Mouse (Mus musculus) heart, postnatal 25 days (tissue): ENCODE measurements around the gene Itga7. TPM values are rescaled to one million over a fixed set of nuclear protein-coding genes. Genes with fewer than 3 reads are reported as not detected.
A peak's percentile ranks its signal among the peaks of the same experiment; 100 is the strongest.

Experiments used
- DNase-seq: peaks from one replicate; pipeline ENCODE4 v3.0.0; 2022; ENCODE audit warnings: low spot score
- intact Hi-C: fragments of 180-260 bp; cut with DNase I; formaldehyde crosslinking; loops from one replicate; pipeline ENCODE4 v1.15.1; 2025
- total RNA-seq, 2 experiments: library from RNA; stranded (reverse); gene quantifications; 2 replicates each; pipeline ENCODE4 v1.2.3; 2021

Itga7 gene
- total RNA-seq, 2 experiments from 2014 or later = 165 to 176 TPM

GRCm38 (mm10) chr10:128910066-128910841 lies 23.4 kb upstream of the Itga7 start:
- no peak for DNase-seq
- intact Hi-C loops = loop anchor here (5.0 kb wide), 2 partner anchors 37 to 67 kb away; no protein-coding TSS in a partner anchor

DNA sequence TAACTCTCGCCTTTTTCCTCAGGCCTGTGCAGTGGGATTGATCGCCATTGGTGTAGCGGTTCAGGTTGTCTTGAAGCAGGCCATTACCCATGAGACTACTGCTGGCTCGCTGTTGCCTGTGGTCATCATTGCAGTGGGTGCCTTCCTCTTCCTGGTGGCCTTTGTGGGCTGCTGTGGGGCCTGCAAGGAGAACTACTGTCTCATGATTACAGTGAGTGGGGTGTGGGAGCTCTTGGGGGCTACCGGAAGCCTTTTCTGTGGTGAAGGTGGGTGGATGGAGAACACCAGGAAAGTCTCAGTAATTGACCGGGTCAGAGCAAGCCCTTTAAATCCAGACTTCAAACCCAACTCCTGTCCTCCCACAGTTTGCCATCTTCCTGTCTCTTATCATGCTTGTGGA lies 22.2 kb upstream of the Itga7 start:
- intact Hi-C loops = loop anchor here (5.0 kb wide), 2 partner anchors 36 to 66 kb away; no protein-coding TSS in a partner anchor
- DNase-seq = no peak

DNA sequence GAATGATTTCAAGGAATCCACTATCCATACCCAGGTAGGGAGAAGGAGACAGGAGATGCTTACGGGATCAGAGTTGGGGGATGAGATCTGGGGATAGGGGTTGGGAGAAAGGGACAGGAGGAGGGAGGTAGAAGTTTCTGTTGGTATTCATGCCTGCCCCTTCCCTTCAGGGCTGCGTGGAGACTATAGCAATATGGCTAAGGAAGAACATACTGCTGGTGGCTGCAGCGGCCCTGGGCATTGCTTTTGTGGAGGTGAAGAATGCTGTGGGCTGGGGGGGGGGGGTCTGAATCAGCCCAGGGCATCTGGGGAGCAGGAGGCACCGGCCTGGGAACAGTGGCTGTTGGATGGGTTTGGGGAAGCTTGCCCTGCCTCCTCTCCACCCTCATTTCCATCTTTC lies 21.4 kb upstream of the Itga7 start:
- intact Hi-C loops = loop anchor here (5.0 kb wide), 2 partner anchors 35 to 65 kb away; no protein-coding TSS in a partner anchor
- no peak for DNase-seq

GRCm38 (mm10) chr10:128912791-128913190 lies 20.8 kb upstream of the Itga7 start:
- intact Hi-C loops = loop anchor here (5.0 kb wide), 2 partner anchors 35 to 65 kb away; no protein-coding TSS in a partner anchor
- no peak for DNase-seq

DNA sequence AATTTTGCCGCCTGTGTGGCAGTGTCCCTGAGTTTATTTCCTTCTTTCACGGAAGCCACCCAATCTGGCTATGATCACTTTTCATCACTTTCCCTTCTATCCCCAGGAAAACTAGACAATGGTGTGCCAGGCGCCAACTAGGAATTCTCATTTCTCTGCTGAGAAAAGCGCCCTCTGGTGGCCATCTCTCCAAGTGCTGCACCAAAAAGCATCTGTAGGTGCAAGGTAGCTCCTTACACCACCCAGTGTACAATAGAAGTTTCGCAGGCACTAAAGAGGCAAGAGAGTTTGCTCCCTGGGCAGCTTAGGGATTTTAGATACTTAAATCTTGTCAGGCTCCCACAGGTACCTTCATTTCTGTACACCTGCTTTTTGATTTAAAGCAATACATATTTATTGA lies 20.4 kb upstream of the Itga7 start:
- intact Hi-C loops = loop anchor here (5.0 kb wide), 2 partner anchors 34 to 64 kb away; no protein-coding TSS in a partner anchor
- DNase-seq = peak; percentile 62

DNA sequence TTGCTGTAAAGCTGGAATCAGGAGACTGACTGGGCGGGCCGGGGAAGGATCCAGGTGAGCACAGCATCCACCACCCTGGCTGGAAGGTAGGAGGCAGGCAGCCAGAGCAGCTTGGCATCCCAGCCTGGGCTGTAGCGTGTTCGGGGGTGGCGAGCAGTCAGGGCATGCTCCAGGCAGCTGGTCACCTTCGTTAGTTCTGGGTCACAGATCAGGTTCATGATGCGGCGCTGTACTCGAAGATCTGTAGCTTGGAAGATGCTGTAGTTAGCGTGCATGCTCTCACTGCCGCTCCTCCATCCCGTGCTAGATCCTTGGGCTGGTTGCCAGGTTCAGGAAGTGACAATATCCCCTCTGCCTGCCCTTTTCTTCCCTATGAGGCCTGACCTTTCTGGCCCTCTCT lies 19.9 kb upstream of the Itga7 start:
- DNase-seq = no peak
- intact Hi-C loops = loop anchor here (5.0 kb wide), 2 partner anchors 34 to 64 kb away; no protein-coding TSS in a partner anchor

- intact Hi-C loops = no loop called here
- no peak for DNase-seq
Observed at GRCm38 (mm10) chr10:128915550-128915949, 18.1 kb upstream of the Itga7 start.

DNA sequence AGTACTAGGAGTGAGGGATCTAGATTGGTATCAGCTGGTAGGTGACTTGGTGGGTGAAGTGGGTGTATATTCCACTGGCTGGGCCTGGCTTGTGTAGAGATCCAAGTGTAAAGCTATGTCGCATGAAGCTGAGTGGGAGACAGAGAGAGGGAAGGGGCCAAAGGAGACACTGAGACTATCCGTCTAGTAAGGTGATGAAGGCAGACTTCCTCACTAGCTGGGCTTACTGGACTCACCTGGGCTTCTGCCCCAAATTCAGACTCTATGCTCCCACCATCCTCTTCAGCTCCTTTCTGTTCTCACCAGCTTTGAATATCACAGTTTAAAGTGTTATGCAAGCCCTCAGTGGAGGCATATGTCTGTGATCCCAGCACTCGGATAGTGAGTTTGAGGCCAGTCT lies 17.0 kb upstream of the Itga7 start:
- no peak for DNase-seq
- intact Hi-C loops = no loop called here

- DNase-seq = no peak
- intact Hi-C loops = no loop called here
Observed at GRCm38 (mm10) chr10:128917400-128917799, 16.2 kb upstream of the Itga7 start.

DNA sequence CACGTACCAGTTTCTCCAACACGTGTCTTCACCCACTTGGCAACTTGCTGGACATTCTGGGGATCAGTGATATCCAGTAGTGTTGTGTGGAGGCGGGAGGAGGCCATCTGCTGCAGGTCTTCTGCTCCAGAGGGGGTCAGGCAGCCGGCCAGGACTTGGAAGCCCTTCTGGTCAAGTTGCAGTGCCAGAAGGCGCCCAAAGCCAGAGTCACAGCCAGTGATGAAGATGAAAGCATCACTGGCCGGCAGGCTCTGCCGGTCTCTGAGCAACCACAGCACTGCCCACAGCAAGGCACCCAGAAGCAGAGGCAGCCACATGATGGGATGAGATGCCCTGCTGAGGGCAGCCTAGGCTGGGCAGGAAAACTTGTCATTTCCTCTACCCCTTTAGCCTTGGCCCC lies 15.4 kb upstream of the Itga7 start:
- intact Hi-C loops = no loop called here
- DNase-seq = no peak

GRCm38 (mm10) chr10:128919203-128919631 lies 14.4 kb upstream of the Itga7 start:
- intact Hi-C loops = no loop called here
- no peak for DNase-seq

DNA sequence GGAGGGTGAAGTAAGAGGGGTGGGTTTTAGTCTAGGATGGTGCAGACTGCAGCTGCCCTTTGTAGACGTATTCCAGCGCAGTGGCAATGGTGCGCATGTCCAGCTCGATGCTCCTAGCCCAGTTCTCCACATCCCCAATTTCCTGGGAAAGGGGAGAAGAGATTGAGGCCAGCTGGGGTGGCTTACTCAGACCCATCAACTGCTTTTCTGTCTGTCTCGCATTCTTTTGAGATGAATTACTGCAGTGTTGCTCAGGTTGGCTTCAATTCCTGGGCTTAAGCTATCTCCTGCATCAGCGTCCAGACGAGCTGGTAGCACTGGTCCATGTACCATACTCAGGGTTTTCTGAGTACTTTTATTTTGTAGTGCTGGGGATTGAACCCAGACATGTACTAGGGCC lies 13.7 kb upstream of the Itga7 start:
- intact Hi-C loops = no loop called here

GRCm38 (mm10) chr10:128920736-128921161 lies 12.9 kb upstream of the Itga7 start:
- intact Hi-C loops = no loop called here
- DNase-seq = no peak

More for the DNA sequence above, 13.7 kb upstream of the Itga7 start:
- no peak for DNase-seq

DNA sequence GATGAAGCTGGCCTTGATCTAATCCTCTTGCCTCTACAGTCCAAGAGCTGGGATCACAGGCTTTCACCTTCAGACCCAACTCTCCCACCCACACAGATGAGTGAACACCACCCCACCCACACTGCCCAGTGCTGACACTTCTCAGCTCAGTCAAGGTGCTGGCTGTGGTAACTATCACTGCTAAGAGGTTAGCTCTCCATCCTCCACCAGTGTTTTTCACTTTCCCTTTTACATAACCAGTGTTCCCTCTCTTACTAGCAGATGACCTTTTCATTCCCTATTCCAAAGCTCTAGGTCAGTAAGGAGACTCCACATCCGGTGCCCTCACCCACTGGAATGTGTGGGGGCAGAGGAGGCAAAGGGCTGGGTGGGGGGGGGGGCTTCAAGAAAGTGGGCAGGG lies 12.4 kb upstream of the Itga7 start:
- no peak for DNase-seq
- intact Hi-C loops = no loop called here

DNA sequence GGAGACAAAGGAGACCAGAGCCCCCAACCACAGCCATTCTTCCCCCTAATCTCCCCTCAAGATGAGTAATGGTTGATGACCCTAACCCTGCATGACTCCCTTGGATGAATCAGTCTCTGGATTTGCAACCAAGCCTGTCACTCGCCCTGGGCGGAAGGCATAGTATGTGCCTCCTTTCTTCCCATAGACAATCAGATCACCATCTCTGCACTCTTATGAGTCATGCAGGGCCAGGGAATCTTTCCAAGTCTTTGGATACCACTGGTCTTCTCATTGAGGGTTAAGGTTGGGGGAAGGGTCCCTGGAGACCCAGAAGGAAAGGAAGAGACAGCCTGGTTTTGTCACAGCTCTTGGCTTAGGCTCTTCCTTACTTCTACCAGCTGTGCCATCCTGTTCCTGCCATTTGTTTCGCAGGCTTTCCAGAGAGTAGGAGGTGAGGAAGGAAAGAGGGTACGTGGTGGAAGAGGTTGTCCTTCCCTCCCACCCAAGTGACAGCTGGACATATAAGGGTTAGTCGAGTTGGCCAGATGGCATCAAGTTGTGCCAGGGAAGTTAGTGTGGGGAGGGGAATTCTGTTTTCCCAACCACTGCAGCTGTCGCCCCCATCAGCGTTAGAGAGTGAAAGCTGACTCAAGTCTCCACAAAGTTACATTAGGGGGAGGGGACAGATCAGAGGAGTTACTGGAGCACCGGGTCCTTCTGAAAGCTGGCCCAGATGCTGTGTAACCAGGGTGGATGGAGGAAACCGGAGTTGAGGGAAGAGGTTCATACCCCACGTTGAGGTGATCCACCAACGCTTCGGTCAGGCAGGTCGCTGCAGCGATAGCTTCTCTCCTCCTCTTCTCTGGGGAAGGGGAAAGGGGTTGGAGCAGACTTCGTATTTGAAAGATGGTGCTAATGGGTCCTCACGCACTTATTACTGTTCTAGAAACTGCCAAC lies 11.5 kb upstream of the Itga7 start:
- DNase-seq = no peak
- intact Hi-C loops = loop anchor here (2.0 kb wide), 1 partner anchor 17 kb away; no protein-coding TSS in a partner anchor

DNA sequence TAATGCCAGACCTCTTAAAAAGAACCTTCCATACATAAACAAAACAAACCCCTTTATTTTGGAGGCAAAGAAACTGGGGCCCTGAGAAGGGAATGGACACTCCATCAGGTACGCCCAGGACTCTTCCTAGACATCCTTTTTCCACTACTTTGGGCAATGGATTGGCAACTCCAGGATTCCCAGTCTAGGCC lies 10.9 kb upstream of the Itga7 start, which contains the start of gene Rdh5:
Rdh5 (minus strand) TSS at position 67 of the 191 bp plus-strand sequence.
- DNase-seq = no peak

DNA sequence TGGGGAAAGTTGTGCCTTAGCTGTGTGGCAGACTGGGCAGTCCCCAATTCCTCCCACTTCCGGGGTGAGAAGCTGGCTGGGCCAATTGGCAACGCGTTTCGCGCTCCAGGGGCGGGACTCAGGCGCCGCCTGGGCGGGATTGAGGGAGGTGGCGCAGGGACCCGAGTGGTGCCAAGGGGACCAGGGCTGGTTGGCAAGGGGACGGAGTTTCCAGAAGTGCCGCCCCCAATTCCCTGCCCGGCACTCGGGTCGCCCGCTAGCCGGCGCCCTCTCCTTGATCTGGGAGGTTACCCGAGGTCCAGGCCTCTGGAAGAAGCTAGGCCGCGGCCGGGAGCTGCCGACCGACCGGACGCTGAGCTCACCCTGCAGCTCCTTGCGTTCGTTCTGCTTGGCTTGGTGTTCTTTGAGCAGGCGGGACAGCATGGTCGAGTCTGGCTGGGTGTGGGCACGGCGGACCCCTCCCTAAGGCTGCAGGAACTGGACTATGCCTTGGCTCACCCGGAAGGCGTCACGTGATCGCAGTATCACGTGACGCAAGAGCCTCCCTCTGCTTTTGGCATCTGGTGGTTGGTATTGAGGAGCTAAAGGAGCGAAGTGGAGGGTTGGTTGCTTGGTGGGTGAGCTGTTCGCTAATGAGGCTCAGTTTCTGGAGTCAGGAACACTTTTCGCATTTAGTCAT lies 10.5 kb upstream of the Itga7 start:
- DNase-seq = peak; percentile 94
- intact Hi-C loops = loop anchor here (2.0 kb wide), 1 partner anchor 16 kb away; no protein-coding TSS in a partner anchor

More for the DNA sequence above, 10.9 kb upstream of the Itga7 start, which contains the start of gene Rdh5:
- intact Hi-C loops = loop anchor here (2.0 kb wide), 1 partner anchor 16 kb away; no protein-coding TSS in a partner anchor

GRCm38 (mm10) chr10:128923935-128924334 lies 9.7 kb upstream of the Itga7 start, which contains the start of gene Bloc1s1:
TSS of gene Bloc1s1 (minus strand) at chr10:128924035.
- DNase-seq = no peak
- intact Hi-C loops = loop anchor here (2.0 kb wide), 1 partner anchor 15 kb away; no protein-coding TSS in a partner anchor

DNA sequence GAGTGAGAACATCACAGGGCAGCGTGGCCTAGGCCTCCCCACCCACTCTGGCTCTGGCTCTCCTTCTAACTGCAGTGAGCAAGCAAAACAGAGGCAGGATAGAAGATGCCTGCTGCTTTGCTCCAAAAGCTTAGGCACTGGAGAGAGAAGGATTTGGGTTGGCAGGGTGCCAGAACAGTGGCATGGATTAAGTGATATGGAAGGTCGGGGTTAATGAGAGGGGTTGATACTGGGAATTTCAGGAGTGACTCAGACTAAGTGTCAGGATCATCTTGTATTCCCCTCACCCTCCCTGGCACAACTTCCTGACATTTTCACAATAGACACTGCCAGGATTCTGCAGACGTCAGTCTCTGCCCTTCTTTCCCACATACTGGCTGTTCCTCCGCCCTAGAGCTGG lies 5.3 kb upstream of the Itga7 start:
- intact Hi-C loops = no loop called here
- no peak for DNase-seq
